Mouse (Mus musculus) C2C12 (cell line): ENCODE measurements around the gene Vmn1r47.
"Not testable (repeated sequence)": the region's sequence is repeated elsewhere in the genome, so short reads cannot be mapped to it uniquely, and the experiment has no call there.

Experiments
- CEBPB ChIP-seq: IDR thresholded peaks from one replicate; pipeline ENCODE4 v1.6.1; 2011; ENCODE audit warnings: low read depth, mild to moderate bottlenecking, control low read depth, moderate library complexity
- CTCF ChIP-seq: IDR thresholded peaks from one replicate; pipeline ENCODE4 v1.5.1; 2011; ENCODE audit not compliant: control insufficient read depth, insufficient read depth, insufficient read length
- MYOD1 ChIP-seq: IDR thresholded peaks from one replicate; pipeline ENCODE4 v1.6.1; 2011; ENCODE audit warnings: low read depth; ENCODE audit not compliant: control insufficient read depth, insufficient read length
- MYOG ChIP-seq: IDR thresholded peaks from one replicate; pipeline ENCODE4 v1.6.1; 2011; ENCODE audit not compliant: control insufficient read depth, insufficient read length; ENCODE audit errors: extremely low read depth
- USF1 ChIP-seq: IDR thresholded peaks from one replicate; pipeline ENCODE4 v1.6.1; 2011; ENCODE audit warnings: low read depth, mild to moderate bottlenecking, control low read depth, moderate library complexity

DNA sequence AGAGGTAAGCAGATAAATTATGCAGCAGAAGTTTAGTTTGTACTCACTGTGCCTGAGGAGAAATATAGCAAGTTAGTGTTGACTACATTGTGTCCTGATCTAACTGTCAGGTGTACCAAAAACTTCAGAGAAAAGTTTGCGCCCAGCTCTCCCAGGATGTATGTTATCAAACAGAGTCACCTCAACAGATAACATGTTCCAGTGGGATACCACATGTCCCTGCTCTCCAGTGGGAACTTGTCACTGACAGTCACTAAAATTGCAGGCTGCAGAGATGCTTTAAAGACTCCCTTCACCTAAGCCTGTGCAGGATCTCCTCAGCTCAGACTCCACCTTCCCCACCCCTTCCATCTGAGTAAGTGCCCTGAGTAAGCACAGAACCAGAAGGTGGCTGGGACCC, at the start of gene Vmn1r47:
- TF ChIP-seq MYOD1, CTCF, MYOG, CEBPB, USF1: not testable (repeated sequence)
